11 mouse cellular contexts compared by ENCODE assay signal in the genomic region with DNA sequence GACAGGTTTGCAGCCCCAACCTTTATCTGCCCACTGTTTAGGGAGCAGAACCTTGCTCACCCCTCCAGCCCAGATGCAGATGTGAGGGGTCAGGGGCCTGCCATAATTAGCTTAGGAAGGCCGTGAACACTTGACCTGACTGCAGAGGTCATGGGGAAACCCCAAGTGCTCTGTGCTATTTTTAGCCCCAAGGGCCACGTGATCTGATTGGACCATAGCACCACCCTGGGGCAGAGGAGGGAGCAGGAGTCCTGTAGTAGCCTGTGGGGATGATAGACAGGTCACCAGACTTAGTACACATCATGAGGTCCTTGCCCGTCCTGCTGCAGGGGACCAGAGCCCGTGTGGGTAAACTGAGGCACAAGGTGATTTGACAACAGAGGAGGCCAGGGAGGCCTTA.
DNase-seq lines count a peak whose midpoint lies in the region; ATAC-seq lines count a peak whose summit lies in the region.
"Had no signal": no experiment of that assay in that cellular context is flagged by ENCODE, and none has a peak within 500 bp of the region (broad histone marks: within the 10 kb centered on the region; RNA-seq: fewer than 3 reads in every experiment).

No protein-coding gene starts in this region.

- no peak for ATAC-seq in midbrain, embryonic 11.5 days (ENCODE audit: low FRiP score)
- peak; percentile 50 for ATAC-seq in heart, embryonic 11.5 days (replicated peaks; ENCODE audit: insufficient number of reproducible peaks, low FRiP score, low TSS enrichment)
- peak; percentile 55 for ATAC-seq in intestine, embryonic 16.5 days
- ATAC-seq in neural tube, embryonic 14.5 days (ENCODE audit: low read depth) = no peak
- ATAC-seq: forebrain, embryonic 15.5 days; lung, postnatal 0 days had no signal

- H3K4me2 ChIP-seq in midbrain, embryonic 11.5 days = no peak overlapping the region
- peak overlapping the region; percentile 31 for H3K4me2 ChIP-seq in heart, embryonic 11.5 days
- H3K4me2 ChIP-seq in intestine, embryonic 16.5 days (ENCODE audit: low read depth, low read length) = no peak overlapping the region
- no peak overlapping the region for H3K4me2 ChIP-seq in neural tube, embryonic 14.5 days (ENCODE audit: low read depth, low read length)
- H3K4me2 ChIP-seq: forebrain, embryonic 15.5 days had no signal

- DNase-seq in midbrain, embryonic 10.5 days (ENCODE audit: low spot score) = no peak
- DNase-seq in midbrain, embryonic 11.5 days (ENCODE audit: low spot score, missing footprints) = no peak
- DNase-seq in spleen, postnatal 4 days (ENCODE audit: low spot score in 2 of 2) = no peak
- no peak for DNase-seq in adrenal gland, postnatal 25 days
- no peak for DNase-seq in cerebellum, adult 11-12 months
- DNase-seq: cerebellum, postnatal 25 days had no signal

- no peaks in the 10 kb centered on the region for H3K36me3 ChIP-seq in midbrain, embryonic 10.5 days
- H3K36me3 ChIP-seq in midbrain, embryonic 11.5 days (ENCODE audit: control insufficient read depth, insufficient read depth, low read length) = no peaks in the 10 kb centered on the region
- no peaks in the 10 kb centered on the region for H3K36me3 ChIP-seq in heart, embryonic 11.5 days (ENCODE audit: control insufficient read depth, insufficient read depth, low read length)
- H3K36me3 ChIP-seq in intestine, embryonic 16.5 days (ENCODE audit: control insufficient read depth, insufficient read depth, low read length) = no peaks in the 10 kb centered on the region
- no peaks in the 10 kb centered on the region for H3K36me3 ChIP-seq in neural tube, embryonic 14.5 days (ENCODE audit: control insufficient read depth, insufficient read depth, low read length)
- H3K36me3 ChIP-seq: forebrain, embryonic 15.5 days had no signal

- peak overlapping the region; percentile 55; the same call in 1 of the 2 replicates for H3K27ac ChIP-seq in midbrain, embryonic 10.5 days (replicated peaks)
- H3K27ac ChIP-seq in midbrain, embryonic 11.5 days (ENCODE audit: low read depth, low read length) = no peak overlapping the region
- no peak overlapping the region for H3K27ac ChIP-seq in heart, embryonic 11.5 days (ENCODE audit: low read depth, low read length)
- H3K27ac ChIP-seq in intestine, embryonic 16.5 days (ENCODE audit: low read length) = no peak overlapping the region; the same call in 1 of the 2 replicates
- peak overlapping the region; percentile 76 for H3K27ac ChIP-seq in neural tube, embryonic 14.5 days (ENCODE audit: low read depth, low read length)

- H3K4me3 ChIP-seq in midbrain, embryonic 10.5 days = no peak overlapping the region
- no peak overlapping the region for H3K4me3 ChIP-seq in midbrain, embryonic 11.5 days (ENCODE audit: low read depth, low read length)
- H3K4me3 ChIP-seq in heart, embryonic 11.5 days (ENCODE audit: low read depth, low read length) = no peak overlapping the region
- H3K4me3 ChIP-seq in intestine, embryonic 16.5 days (ENCODE audit: low read length) = no peak overlapping the region
- H3K4me3 ChIP-seq in neural tube, embryonic 14.5 days (ENCODE audit: low read depth, low read length) = no peak overlapping the region
- H3K4me3 ChIP-seq: forebrain, embryonic 15.5 days had no signal

- peaks cover 51% of the 10 kb centered on the region for H3K27me3 ChIP-seq in midbrain, embryonic 10.5 days (ENCODE audit: low read depth, poor library complexity, severe bottlenecking)
- H3K27me3 ChIP-seq in midbrain, embryonic 11.5 days (ENCODE audit: control insufficient read depth, insufficient read depth, low read length) = no peaks in the 10 kb centered on the region
- no peaks in the 10 kb centered on the region for H3K27me3 ChIP-seq in heart, embryonic 11.5 days (ENCODE audit: control insufficient read depth, insufficient read depth, low read length)
- H3K27me3 ChIP-seq in intestine, embryonic 16.5 days (replicated peaks; ENCODE audit: control insufficient read depth, insufficient read depth, low read length) = peaks cover 20% of the 10 kb centered on the region; the same call in 1 of the 2 replicates
- H3K27me3 ChIP-seq in neural tube, embryonic 14.5 days (ENCODE audit: control insufficient read depth, insufficient read depth, low read length) = no peaks in the 10 kb centered on the region
- H3K27me3 ChIP-seq: forebrain, embryonic 15.5 days had no signal

- peaks cover 33% of the 10 kb centered on the region for H3K4me1 ChIP-seq in midbrain, embryonic 10.5 days
- no peaks in the 10 kb centered on the region for H3K4me1 ChIP-seq in midbrain, embryonic 11.5 days (ENCODE audit: control insufficient read depth, insufficient read depth, low read length)
- peaks cover 37% of the 10 kb centered on the region for H3K4me1 ChIP-seq in heart, embryonic 11.5 days (ENCODE audit: control insufficient read depth, insufficient read depth, low read length)
- peaks cover 20% of the 10 kb centered on the region for H3K4me1 ChIP-seq in intestine, embryonic 16.5 days (ENCODE audit: control insufficient read depth, insufficient read depth, low read length)
- peaks cover 12% of the 10 kb centered on the region for H3K4me1 ChIP-seq in neural tube, embryonic 14.5 days (ENCODE audit: control insufficient read depth, insufficient read depth, low read length)

- H3K9ac ChIP-seq in midbrain, embryonic 11.5 days (ENCODE audit: low read length) = no peak overlapping the region
- H3K9ac ChIP-seq in heart, embryonic 11.5 days (ENCODE audit: low read depth, low read length) = no peak overlapping the region
- H3K9ac ChIP-seq in intestine, embryonic 16.5 days (ENCODE audit: low read depth, low read length) = no peak overlapping the region
- H3K9ac ChIP-seq in neural tube, embryonic 14.5 days (replicated peaks; ENCODE audit: low read depth, low read length) = no peak overlapping the region
- H3K9ac ChIP-seq: forebrain, embryonic 15.5 days had no signal

- WGBS in midbrain, embryonic 10.5 days = 71% methylated on average over 4 of the region's 4 CpGs
- WGBS in midbrain, embryonic 11.5 days = 65% methylated on average over 4 of the region's 4 CpGs
- 39% methylated on average over 4 of the region's 4 CpGs for WGBS in heart, embryonic 11.5 days (ENCODE audit: insufficient replicate concordance)
- 39% methylated on average over 4 of the region's 4 CpGs for WGBS in intestine, embryonic 16.5 days
- 47% methylated on average over 4 of the region's 4 CpGs for WGBS in neural tube, embryonic 14.5 days

- H3K9me3 ChIP-seq in midbrain, embryonic 10.5 days (replicated peaks) = 0 out of 2 replicates have a peak, but pooled peaks cover 3% of the 10 kb centered on the region
- no peaks in the 10 kb centered on the region for H3K9me3 ChIP-seq in midbrain, embryonic 11.5 days (ENCODE audit: control insufficient read depth, low read length)
- H3K9me3 ChIP-seq in heart, embryonic 11.5 days (replicated peaks; ENCODE audit: control insufficient read depth, low read length) = no peaks in the 10 kb centered on the region
- H3K9me3 ChIP-seq in intestine, embryonic 16.5 days (ENCODE audit: control insufficient read depth, low read length) = peaks cover 5% of the 10 kb centered on the region
- H3K9me3 ChIP-seq in neural tube, embryonic 14.5 days (ENCODE audit: control insufficient read depth, low read length) = no peaks in the 10 kb centered on the region
- H3K9me3 ChIP-seq: forebrain, embryonic 15.5 days had no signal

Comparison
In these comparisons a context has a peak if more than half of its experiments do, and no peak if none do; other contexts are left out.
1. H3K27ac ChIP-seq: peak in midbrain, embryonic 10.5 days (single experiment) and neural tube, embryonic 14.5 days (single experiment); none in midbrain, embryonic 11.5 days (single experiment), heart, embryonic 11.5 days (single experiment) and intestine, embryonic 16.5 days (single experiment).
2. ATAC-seq: peak in heart, embryonic 11.5 days (single experiment) and intestine, embryonic 16.5 days (single experiment); none in midbrain, embryonic 11.5 days (single experiment) and neural tube, embryonic 14.5 days (single experiment).